Mouse (Mus musculus): ENCODE results near the gene Foxs1.
A peak's percentile ranks its signal among the peaks of the same experiment; 100 is the strongest.

Gene Foxs1

GRCm38 (mm10) chr2:152928219-152928987 lies 4.6 kb downstream of the Foxs1 start:
- no peak for DNase-seq (ENCODE audit: low spot score in 2 of 2)

GRCm38 (mm10) chr2:152927371-152927770 lies 5.6 kb downstream of the Foxs1 start:
- DNase-seq (ENCODE audit: low spot score in 2 of 2), result no peak

- DNase-seq (ENCODE audit: low spot score in 2 of 2), result no peak
These were observed 6.1 kb downstream of the Foxs1 start for GRCm38 (mm10) chr2:152926896-152927295.

- DNase-seq (ENCODE audit: low spot score in 2 of 2), result peak; percentile 21 to 24
These were observed 7.7 kb downstream of the Foxs1 start for GRCm38 (mm10) chr2:152925189-152925872.

- no peak for DNase-seq (ENCODE audit: low spot score in 2 of 2)
These were observed 8.5 kb downstream of the Foxs1 start for GRCm38 (mm10) chr2:152924543-152924942.

GRCm38 (mm10) chr2:152924128-152924527 lies 8.9 kb downstream of the Foxs1 start:
- no peak for DNase-seq (ENCODE audit: low spot score in 2 of 2)

- DNase-seq (ENCODE audit: low spot score in 2 of 2), result no peak
These were observed 9.4 kb downstream of the Foxs1 start for GRCm38 (mm10) chr2:152923621-152924020.

- DNase-seq (ENCODE audit: low spot score in 2 of 2), result no peak
These were observed 10.6 kb downstream of the Foxs1 start for GRCm38 (mm10) chr2:152922376-152922775.

- DNase-seq (ENCODE audit: low spot score in 2 of 2), result no peak
These were observed 15.3 kb downstream of the Foxs1 start for GRCm38 (mm10) chr2:152917671-152918070.

GRCm38 (mm10) chr2:152916111-152916510 lies 16.9 kb downstream of the Foxs1 start:
- no peak for DNase-seq (ENCODE audit: low spot score in 2 of 2)

- no peak for DNase-seq (ENCODE audit: low spot score in 2 of 2)
These were observed 17.6 kb downstream of the Foxs1 start for GRCm38 (mm10) chr2:152915453-152915852.

GRCm38 (mm10) chr2:152914310-152915120 lies 18.5 kb downstream of the Foxs1 start:
- peak; percentile 55 to 65 for DNase-seq (ENCODE audit: low spot score in 2 of 2)

- DNase-seq (ENCODE audit: low spot score in 2 of 2), result no peak
These were observed 19.5 kb downstream of the Foxs1 start for GRCm38 (mm10) chr2:152913471-152913870.

GRCm38 (mm10) chr2:152911432-152911831 lies 21.6 kb downstream of the Foxs1 start:
- no peak for DNase-seq (ENCODE audit: low spot score in 2 of 2)

GRCm38 (mm10) chr2:152911031-152911430 lies 22.0 kb downstream of the Foxs1 start, which contains the start of gene Mylk2:
Mylk2 (plus strand) TSS chr2:152911352.
- DNase-seq (ENCODE audit: low spot score in 2 of 2), result no peak

- DNase-seq (ENCODE audit: low spot score in 2 of 2), result no peak
These were observed 23.2 kb downstream of the Foxs1 start for GRCm38 (mm10) chr2:152909848-152910247.

GRCm38 (mm10) chr2:152907114-152907943 lies 25.7 kb downstream of the Foxs1 start:
- DNase-seq (ENCODE audit: low spot score in 2 of 2), result no peak

- DNase-seq (ENCODE audit: low spot score in 2 of 2), result no peak
These were observed 26.6 kb downstream of the Foxs1 start for GRCm38 (mm10) chr2:152906274-152907037.

- DNase-seq (ENCODE audit: low spot score in 2 of 2), result no peak
These were observed 27.8 kb downstream of the Foxs1 start for GRCm38 (mm10) chr2:152905036-152905829.
